Mouse (Mus musculus) Muller cell, postnatal 12 days (primary cell): ENCODE results near the gene Shc3.

Experiments
- DNase-seq: peaks from one replicate; pipeline ENCODE4 v3.0.0-alpha.2; 2015; ENCODE audit errors: inconsistent ontology term

Shc3 gene

GRCm38 (mm10) chr13:51418268-51418941, 150.8 kb downstream of the Shc3 start:
- DNase-seq = peak; percentile 90

DNA sequence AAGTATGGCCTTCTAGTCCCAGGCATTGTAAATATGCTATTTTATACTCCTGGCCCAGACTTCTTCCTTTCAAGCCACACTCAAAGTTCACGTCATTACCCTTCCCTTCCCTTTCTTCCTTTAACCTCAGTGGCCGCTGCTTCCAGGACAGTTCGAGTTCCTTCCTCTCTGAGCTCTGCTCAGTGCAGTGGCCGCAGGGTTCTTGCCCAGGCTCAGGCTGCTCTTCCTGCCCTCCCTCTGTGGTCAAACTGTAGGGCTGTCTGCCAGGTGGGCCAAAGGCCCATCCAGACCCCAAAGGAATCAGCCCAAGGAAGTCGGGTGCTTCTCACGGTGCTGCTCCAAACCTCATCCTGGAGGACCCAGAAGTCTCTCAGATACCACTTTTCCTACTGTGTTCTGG, 151.4 kb downstream of the Shc3 start:
- peak; percentile 18 for DNase-seq

DNA sequence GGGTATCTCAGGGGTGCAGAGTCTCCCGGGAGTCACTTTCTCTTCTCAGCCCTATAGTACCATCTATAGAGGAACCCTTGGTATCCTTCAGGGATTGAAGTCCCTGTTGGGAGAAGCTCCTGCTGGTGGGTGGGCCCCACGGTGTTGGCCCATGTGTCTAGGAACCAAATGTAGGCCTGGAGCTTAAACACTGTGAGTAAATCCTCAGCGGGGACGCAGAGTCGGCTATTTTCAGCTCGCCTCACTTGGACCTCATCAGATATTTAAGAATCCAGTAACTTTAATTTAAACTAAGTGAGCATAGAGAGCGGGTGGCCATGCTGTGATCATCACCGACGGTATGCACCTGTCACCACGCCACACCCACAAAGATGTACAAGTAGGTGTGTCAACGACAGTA, 152.5 kb downstream of the Shc3 start:
- DNase-seq = peak; percentile 35

GRCm38 (mm10) chr13:51413461-51413860, 155.8 kb downstream of the Shc3 start:
- DNase-seq = peak; percentile 46

DNA sequence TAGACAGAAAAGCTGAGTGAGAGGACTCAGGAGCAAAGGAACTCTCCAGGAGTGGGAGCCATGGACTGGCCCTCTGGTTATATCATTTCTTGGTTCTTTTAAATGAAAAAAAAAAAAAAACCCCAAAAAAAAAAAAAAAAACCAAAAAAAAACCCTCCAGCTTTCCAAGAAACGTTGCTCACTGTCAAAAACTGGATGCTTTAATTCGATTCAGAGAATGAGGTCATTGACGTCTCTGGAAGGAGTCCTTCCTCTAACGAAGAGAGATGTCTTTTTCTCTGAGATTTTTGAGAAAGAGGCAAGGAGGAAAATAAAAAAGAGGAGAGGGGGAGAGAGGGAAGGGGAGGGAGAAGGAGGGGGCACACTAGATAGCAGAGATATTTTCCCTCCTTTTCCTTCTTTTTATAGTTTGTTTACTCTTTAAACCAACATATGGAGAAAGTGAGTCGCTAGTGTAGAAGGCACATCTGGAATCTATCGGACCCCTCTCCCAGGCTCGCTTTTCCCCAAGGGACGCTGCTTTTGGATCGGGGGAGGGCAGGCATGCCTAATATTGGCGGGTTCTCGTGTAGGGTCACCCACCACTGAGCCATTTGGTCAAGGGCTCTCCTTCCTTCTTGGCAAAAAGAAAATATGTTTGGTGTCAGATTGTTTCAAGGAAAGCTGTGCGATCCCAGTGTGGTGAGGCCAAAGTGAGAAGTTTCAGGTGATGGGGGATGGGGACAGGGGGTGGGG, 157.4 kb downstream of the Shc3 start:
- peak; percentile 26 for DNase-seq

DNA sequence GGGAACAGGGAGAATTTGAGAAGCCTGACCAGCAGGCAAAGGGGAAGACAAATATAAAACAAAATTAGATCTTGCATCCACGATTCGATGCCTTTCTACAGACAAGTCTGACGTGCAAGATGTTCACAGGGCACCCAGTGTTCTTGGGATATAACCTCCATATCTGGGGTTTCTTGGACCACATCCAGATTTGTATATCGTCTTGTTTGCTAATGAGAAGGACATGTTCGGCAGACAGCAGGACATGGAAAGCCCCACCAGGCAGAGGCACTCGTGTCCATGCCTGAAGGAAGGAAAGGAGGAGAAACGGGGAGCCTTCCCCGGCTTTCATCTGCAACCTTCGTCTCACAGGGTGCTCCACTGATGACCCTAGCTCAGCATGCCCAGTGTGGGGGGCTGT, 158.0 kb downstream of the Shc3 start:
- DNase-seq = peak; percentile 49

- DNase-seq = peak; percentile 76
These were observed 159.2 kb downstream of the Shc3 start for GRCm38 (mm10) chr13:51409936-51410481.

GRCm38 (mm10) chr13:51408519-51409001, 160.7 kb downstream of the Shc3 start, which contains the start of gene S1pr3:
Gene S1pr3 (plus strand): TSS chr13:51408639.
- peak; percentile 98 for DNase-seq

GRCm38 (mm10) chr13:51407541-51408217, 161.5 kb downstream of the Shc3 start:
- DNase-seq = peak; percentile 42

DNA sequence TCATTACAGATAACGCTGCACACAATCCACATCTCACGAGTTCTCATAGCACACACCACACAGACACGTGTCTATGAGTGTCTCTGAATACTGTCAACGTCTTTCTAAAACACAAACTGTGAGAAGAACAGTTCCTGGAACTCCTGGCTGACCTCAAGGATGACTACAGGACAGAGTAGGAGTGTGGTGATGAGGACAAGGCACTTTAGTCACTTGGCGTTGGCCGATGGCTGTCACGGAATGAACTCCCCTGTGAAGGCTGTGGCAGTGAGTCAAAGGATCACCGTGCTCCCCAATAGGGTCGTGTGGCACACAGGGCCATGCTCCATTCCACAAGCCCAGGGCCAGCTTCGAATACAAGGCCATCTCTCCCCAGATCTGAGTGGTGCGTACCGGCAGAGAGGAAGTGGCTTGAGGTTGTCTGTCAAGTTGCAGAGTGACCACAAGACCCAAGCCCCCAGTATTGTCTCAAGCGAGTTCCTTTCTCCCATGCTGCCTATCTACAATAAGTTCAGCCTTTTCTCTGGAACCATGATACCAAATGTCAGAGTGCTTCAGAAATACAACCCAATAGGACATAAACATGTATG, 163.4 kb downstream of the Shc3 start:
- DNase-seq = no peak

DNA sequence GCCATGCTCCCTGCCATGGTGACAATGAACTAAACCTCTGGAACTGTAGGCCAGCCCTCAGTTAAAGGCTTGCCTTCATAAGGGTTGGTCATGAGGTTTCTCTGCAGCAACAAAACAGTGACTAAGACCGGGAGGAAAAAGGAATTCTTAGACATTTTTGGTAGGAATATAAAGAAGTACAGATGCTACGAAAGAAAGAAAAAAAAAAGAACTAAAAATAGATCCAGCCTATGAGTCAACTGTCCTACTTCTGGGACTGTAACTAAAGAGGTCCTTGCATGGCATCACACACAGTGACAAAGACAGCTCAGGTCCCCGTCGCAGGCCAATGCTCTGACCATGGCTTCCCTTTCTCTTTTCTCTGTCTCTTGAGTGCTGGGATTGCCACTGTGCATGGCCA, 164.7 kb downstream of the Shc3 start:
- DNase-seq = peak; percentile 78

GRCm38 (mm10) chr13:51400736-51401501, 168.3 kb downstream of the Shc3 start:
- no peak for DNase-seq

DNA sequence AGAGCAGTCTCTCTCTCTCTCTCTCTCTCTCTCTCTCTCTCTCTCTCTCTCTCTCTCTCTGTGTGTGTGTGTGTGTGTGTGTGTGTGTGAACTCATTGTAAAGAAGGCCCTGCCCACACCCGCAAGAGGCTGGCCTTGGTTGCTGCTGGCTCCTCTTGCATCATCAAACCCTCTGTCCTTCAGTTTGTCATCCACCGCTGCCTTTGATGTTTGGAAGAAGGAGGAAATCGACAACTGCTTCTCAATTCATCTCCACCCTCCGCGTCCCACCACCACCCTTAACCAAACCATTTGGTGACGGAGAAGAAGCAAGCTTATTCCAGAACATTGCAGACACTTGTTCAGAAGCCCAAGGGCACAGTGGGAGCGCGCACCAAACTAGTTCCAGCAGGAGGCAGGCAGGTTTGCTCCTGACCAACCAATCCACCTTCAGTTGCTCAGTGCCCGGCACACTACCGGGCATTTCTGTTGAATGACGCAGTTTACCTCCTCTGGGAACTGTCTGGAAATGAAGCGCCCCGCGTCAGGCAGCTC, 169.0 kb downstream of the Shc3 start:
- peak; percentile 48 for DNase-seq

DNA sequence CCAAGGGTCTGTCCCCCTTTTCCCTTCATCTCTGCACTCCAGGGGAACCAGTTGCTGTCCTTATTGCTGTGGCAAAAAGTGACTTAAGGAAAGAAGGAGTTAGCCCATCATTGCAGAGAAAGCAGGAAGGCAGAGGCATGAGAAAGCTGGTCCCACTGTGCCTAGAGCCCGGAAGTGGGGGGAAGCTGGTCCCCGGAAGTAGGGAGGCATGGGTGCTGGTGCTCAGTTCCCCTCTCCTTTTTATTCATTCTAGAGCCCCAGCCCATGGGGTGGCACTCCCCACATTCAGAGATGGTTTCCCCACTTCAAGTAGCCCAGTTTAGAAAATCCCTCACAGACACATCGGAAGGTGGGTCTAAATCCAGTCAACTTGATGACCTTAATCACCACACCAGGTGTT, 169.7 kb downstream of the Shc3 start:
- DNase-seq = no peak

DNA sequence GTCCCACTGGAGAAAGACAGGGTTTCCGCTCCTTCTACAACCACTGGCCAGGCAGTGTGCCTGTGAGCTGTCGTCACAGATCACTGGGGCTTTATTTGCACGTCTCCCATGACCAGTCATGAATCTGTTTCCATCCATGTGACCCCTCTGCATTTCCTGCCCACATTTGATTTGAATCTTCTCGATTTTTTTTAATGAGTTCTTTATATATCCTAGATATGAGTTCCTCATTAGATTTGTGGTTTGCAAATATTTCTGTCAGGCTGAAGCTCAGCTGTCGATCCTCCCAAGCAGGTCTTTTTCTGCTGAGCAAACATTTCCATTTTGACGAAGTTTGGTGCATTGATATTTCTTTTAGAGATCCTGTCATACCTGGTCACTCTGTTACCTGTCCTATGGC, 171.4 kb downstream of the Shc3 start:
- no peak for DNase-seq

DNA sequence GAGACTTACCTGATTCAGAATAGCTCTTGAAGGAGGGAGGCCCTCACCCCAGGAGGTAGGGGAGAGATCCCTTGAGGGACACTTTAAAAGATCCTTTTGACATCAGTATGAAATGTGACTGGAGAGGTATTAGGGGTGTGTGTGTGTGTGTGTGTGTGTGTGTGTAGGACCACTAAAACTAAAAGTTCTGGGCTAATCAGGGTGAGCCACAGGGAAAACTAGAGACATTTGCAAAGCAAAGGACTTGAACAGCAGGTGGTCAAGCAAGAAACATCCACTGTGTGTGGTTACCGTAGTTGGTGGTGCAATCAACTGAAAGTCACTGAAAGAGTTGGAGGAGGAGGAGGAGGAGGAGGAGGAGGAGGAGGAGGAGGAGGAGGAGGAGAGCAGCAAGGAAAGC, 177.0 kb downstream of the Shc3 start:
- no peak for DNase-seq

- DNase-seq = no peak
These were observed 177.8 kb downstream of the Shc3 start for GRCm38 (mm10) chr13:51391359-51391916.

DNA sequence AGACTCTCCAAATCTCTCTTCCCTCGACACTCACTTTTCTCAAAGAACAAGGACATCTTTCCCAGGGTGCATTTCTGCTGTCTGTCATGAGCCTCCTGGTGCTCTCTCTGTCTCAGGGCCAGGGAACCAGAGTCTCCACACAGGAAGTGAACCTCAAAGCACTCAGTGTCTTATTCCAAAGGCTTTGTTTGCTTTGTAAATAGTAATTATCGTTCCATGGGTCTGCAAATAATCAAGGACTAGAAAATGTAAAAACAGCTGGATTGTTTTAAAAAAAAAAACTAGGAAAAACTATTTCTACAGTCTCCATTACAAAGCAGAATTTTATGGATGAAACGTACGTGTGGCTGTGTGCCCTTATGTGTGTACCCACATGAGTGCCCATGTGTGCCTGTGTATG, 178.8 kb downstream of the Shc3 start:
- DNase-seq = no peak

DNA sequence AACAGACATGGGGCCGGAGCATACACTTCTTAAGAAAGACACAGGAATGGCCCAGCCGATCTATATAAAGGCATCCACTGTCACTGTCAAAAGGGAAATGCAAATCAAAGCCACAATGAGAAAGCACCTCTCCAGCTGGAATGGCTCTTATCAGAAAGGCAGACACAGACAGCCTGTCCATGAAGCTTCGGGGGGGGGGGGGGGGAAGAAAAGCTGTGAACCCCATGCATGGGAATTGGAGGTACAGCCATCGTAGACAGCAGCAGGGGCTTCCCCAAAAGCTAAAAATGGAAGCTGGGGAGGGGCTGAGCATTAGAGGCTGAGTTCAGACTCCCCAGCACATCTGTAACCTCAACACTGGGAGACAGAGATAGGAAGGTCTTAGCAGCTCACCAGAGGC, 181.3 kb downstream of the Shc3 start:
- no peak for DNase-seq

- DNase-seq = no peak
These were observed 184.3 kb downstream of the Shc3 start for GRCm38 (mm10) chr13:51384899-51385298.

DNA sequence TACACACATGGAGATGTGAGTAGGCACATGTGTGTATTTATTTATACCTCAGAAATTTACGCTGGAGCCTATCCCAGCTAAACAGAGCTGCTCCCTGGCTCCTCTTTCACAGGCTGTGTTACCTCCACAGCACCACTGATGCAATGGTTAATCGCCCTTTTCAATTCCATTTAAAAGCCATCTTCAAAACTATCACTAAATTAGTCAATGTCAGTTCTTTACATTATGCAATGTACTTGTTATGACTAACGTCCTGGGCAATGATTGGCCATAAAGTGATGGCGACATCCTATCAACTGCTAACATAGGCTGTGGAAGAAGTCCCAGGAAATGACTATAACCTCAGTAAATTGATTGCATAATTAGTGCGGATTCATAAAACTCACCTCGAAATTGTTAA, 187.7 kb downstream of the Shc3 start:
- no peak for DNase-seq
